Mouse (Mus musculus) brown adipose tissue, adult 24 weeks (tissue): ENCODE results near the gene Slc8b1. TPM values are rescaled to one million over a fixed set of nuclear protein-coding genes. Genes with fewer than 3 reads are reported as not detected.
A peak's percentile ranks its signal among the peaks of the same experiment; 100 is the strongest.

ENCODE experiments used
- H3K27ac ChIP-seq: fragments of 200-500 bp; replicated peaks from 2 replicates; pipeline ENCODE4 v1.5.1; 2012; ENCODE audit warnings: low read depth, mild to moderate bottlenecking, low read length
- H3K4me1 ChIP-seq: fragments of 200-500 bp; 2 replicates; pipeline ENCODE4 v1.6.1; 2012; ENCODE audit warnings: low read length, mixed read lengths; ENCODE audit not compliant: control insufficient read depth, insufficient read depth, insufficient read length
- H3K4me3 ChIP-seq: fragments of 200-500 bp; 2 replicates; pipeline ENCODE4 v1.5.1; 2012; ENCODE audit warnings: low read depth, mild to moderate bottlenecking, low read length, moderate library complexity; ENCODE audit not compliant: insufficient read depth
- polyA plus RNA-seq: library from polyadenylated mRNA; stranded (reverse); fragments of >200 nt; gene quantifications from 2 replicates; pipeline ENCODE4 v1.2.4, GENCODE M21; 2012; ENCODE audit not compliant: missing spikeins, insufficient read depth, insufficient read length

The Slc8b1 gene
- polyA plus RNA-seq, 1 experiment: 4.3 TPM

- H3K4me3 ChIP-seq: no peak overlapping the region
- peaks cover 44% of the 10 kb centered on the region for H3K4me1 ChIP-seq
- peak overlapping the region; percentile 71 for H3K27ac ChIP-seq
Observed at GRCm38 (mm10) chr5:120562956-120563913, 52.3 kb downstream of the Slc8b1 start.

GRCm38 (mm10) chr5:120563914-120564311, 52.9 kb downstream of the Slc8b1 start:
- Histone ChIP-seq H3K4me3 (no peak overlapping the region), H3K4me1 (peaks cover 44% of the 10 kb centered on the region), H3K27ac (peak overlapping the region; percentile 71)

- peaks cover 47% of the 10 kb centered on the region for H3K4me1 ChIP-seq
- H3K4me3 ChIP-seq: no peak overlapping the region
- no peak overlapping the region for H3K27ac ChIP-seq
Observed at GRCm38 (mm10) chr5:120565171-120565905, 54.4 kb downstream of the Slc8b1 start.

- H3K4me3 ChIP-seq: no peak overlapping the region
- peaks cover 53% of the 10 kb centered on the region for H3K4me1 ChIP-seq
- peak overlapping the region; percentile 57 for H3K27ac ChIP-seq
Observed at GRCm38 (mm10) chr5:120566101-120566500, 55.1 kb downstream of the Slc8b1 start.

- H3K4me1 ChIP-seq: peaks cover 59% of the 10 kb centered on the region
- no peak overlapping the region for H3K4me3 ChIP-seq
- H3K27ac ChIP-seq: peak overlapping the region; percentile 57
Observed at GRCm38 (mm10) chr5:120566681-120567252, 55.8 kb downstream of the Slc8b1 start.

- H3K4me3 ChIP-seq: no peak overlapping the region
- peak overlapping the region; percentile 57 for H3K27ac ChIP-seq
- peaks cover 62% of the 10 kb centered on the region for H3K4me1 ChIP-seq
Observed at GRCm38 (mm10) chr5:120567253-120567701, 56.3 kb downstream of the Slc8b1 start.

GRCm38 (mm10) chr5:120567761-120568211, 56.8 kb downstream of the Slc8b1 start:
- no peak overlapping the region for H3K4me3 ChIP-seq
- peaks cover 62% of the 10 kb centered on the region for H3K4me1 ChIP-seq
- H3K27ac ChIP-seq: no peak overlapping the region; the same call in 1 of the 2 replicates

GRCm38 (mm10) chr5:120568336-120568768, 57.4 kb downstream of the Slc8b1 start:
- H3K27ac ChIP-seq: no peak overlapping the region
- H3K4me3 ChIP-seq: no peak overlapping the region
- peaks cover 60% of the 10 kb centered on the region for H3K4me1 ChIP-seq

GRCm38 (mm10) chr5:120568964-120569363, 58.0 kb downstream of the Slc8b1 start:
- Histone ChIP-seq H3K27ac (no peak overlapping the region), H3K4me3 (no peak overlapping the region), H3K4me1 (peaks cover 58% of the 10 kb centered on the region)

GRCm38 (mm10) chr5:120569791-120570190, 58.8 kb downstream of the Slc8b1 start:
- Histone ChIP-seq H3K27ac (peak overlapping the region; percentile 27), H3K4me1 (peaks cover 55% of the 10 kb centered on the region), H3K4me3 (no peak overlapping the region)

GRCm38 (mm10) chr5:120570289-120570897, 59.4 kb downstream of the Slc8b1 start:
- Histone ChIP-seq H3K4me3 (no peak overlapping the region), H3K4me1 (peaks cover 55% of the 10 kb centered on the region), H3K27ac (peak overlapping the region; percentile 59)

- Histone ChIP-seq H3K27ac (peak overlapping the region; percentile 59), H3K4me1 (peaks cover 47% of the 10 kb centered on the region), H3K4me3 (no peak overlapping the region)
Observed at GRCm38 (mm10) chr5:120571056-120571740, 60.2 kb downstream of the Slc8b1 start.

GRCm38 (mm10) chr5:120574469-120575063, 63.6 kb downstream of the Slc8b1 start:
- peaks cover 39% of the 10 kb centered on the region for H3K4me1 ChIP-seq
- H3K27ac ChIP-seq: no peak overlapping the region

GRCm38 (mm10) chr5:120576781-120577301, 65.9 kb downstream of the Slc8b1 start:
- Histone ChIP-seq H3K4me1 (peaks cover 29% of the 10 kb centered on the region), H3K27ac (no peak overlapping the region), H3K4me3 (no peak overlapping the region)

More at GRCm38 (mm10) chr5:120574469-120575063, 63.6 kb downstream of the Slc8b1 start:
- H3K4me3 ChIP-seq: no peak overlapping the region
